Mouse (Mus musculus): ENCODE results near the gene Fgfrl1. TPM values are rescaled to one million over a fixed set of nuclear protein-coding genes. Genes with fewer than 3 reads are reported as not detected.

Gene Fgfrl1
- polyA plus RNA-seq, 1 experiment from 2014 or later: 6.9 TPM

- Histone ChIP-seq H3K27ac (replicated peaks) (no peak overlapping the region), H3K9ac (no peak overlapping the region), H3K4me3 (no peak overlapping the region), H3K9me3 (no peaks in the 10 kb centered on the region), H3K4me2 (no peak overlapping the region), H3K4me1 (replicated peaks) (peaks cover 11% of the 10 kb centered on the region), H3K27me3 (peaks cover 20% of the 10 kb centered on the region), H3K36me3 (no peaks in the 10 kb centered on the region)
- 61% methylated on average over 5 of the region's 5 CpGs for WGBS
- ATAC-seq (ENCODE audit: low read depth): no peak
Observed at GRCm38 (mm10) chr5:108689091-108689490, 3.1 kb upstream of the Fgfrl1 start.

DNA sequence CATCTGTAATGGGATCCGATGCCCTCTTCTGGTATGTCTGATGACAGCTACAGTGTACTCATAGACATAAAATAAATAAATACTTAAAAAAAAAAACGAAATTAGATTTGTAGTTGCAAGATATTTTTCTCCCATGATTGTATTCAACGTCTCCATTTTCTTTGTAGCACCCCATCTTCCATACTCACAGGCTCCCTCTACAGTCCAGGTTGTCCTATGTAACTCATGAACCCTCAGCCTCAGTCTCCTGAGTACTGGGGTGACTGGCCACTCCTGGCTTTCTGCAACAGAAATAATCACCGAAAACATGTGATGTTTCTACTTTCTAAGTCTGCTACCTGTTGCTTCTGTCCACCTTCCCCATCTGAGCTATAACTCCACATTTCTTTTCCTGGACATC is 1.0 kb upstream of the Fgfrl1 start:
- Histone ChIP-seq H3K4me3 (no peak overlapping the region), H3K27ac (replicated peaks) (no peak overlapping the region), H3K9me3 (no peaks in the 10 kb centered on the region), H3K36me3 (no peaks in the 10 kb centered on the region), H3K4me1 (replicated peaks) (peaks cover 30% of the 10 kb centered on the region), H3K4me2 (no peak overlapping the region), H3K27me3 (peaks cover 20% of the 10 kb centered on the region), H3K9ac (no peak overlapping the region)
- no peak for ATAC-seq (ENCODE audit: low read depth)
- 85% methylated on average over 4 of the region's 4 CpGs for WGBS

DNA sequence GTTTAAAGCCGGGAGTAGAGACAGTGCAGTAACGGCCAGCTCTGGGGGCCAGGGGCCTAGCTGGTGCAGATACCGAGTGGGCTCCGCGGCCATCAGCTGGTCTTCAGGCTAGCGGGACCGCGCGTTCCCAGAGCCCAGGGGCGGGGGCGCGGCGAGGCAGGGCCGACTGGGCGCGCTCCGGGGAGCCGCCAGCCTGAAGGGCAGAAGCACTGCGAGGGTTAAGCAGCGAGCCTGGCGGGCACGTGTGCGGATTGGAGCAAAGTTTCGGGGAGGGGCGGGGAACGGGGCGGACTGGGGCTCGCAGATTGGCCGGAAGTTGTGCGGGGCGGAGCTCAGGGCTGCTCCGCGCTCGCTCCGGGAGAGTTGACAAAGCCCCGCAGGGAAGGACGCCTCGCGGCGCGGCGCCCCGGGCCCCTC is 1.7 kb downstream of the Fgfrl1 start:
- Histone ChIP-seq H3K4me1 (replicated peaks) (peaks cover 58% of the 10 kb centered on the region), H3K36me3 (no peaks in the 10 kb centered on the region), H3K27ac (replicated peaks) (no peak overlapping the region), H3K9ac (peak overlapping the region; percentile 77), H3K4me3 (peak overlapping the region; percentile 75), H3K27me3 (peaks cover 20% of the 10 kb centered on the region), H3K4me2 (peak overlapping the region; percentile 92), H3K9me3 (no peaks in the 10 kb centered on the region)
- ATAC-seq (ENCODE audit: low read depth): peak; percentile 91
- under 1% methylated on average over 41 of the region's 43 CpGs for WGBS

DNA sequence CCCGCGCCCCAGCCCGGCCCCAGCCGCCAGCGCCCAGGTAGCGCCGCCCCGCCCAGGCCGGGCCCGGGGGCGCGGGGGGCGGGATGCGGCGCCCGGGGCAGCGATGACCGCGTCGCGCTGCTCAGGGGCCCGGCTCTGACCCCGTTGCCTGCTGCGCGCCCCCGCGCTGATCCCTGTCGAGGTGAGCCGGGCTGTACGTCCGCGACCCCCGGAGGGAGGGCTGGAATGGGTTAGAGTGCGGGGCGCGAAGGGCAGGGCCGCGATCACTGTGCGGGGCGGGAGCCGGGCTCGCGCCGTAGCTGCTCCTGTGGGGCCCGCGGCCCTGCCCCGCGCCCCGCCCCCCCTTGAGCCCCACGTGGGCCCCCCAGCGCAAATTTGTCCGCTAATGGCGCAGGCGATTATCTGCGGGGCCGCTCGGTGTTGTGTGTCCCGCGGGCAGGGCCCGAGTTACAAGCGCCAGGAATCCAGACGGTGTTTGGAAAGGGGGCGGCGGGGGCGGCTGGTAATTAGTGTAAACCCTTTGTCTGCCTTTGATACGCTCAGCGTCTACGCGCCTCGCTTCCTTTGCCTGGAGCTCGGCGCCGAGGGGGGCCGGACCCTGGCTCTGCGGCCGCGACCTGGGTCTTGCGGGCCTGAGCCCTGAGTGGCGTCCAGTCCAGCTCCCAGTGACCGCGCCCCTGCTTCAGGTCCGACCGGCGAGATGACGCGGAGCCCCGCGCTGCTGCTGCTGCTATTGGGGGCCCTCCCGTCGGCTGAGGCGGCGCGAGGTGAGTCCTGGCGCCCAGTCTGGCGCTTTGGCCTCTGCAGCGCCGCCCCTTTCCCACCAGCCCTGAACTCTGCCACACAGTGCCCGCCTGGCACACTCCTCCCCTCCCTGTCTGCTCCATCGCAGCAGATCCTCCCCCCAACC is 2.4 kb downstream of the Fgfrl1 start:
- Histone ChIP-seq H3K4me3 (peak overlapping the region; percentile 75), H3K27ac (replicated peaks) (no peak overlapping the region), H3K27me3 (peaks cover 20% of the 10 kb centered on the region), H3K4me1 (replicated peaks) (peaks cover 55% of the 10 kb centered on the region), H3K9me3 (no peaks in the 10 kb centered on the region), H3K36me3 (no peaks in the 10 kb centered on the region), H3K9ac (peak overlapping the region; percentile 77), H3K4me2 (peak overlapping the region; percentile 92)
- under 1% methylated on average over 71 of the region's 99 CpGs for WGBS
- ATAC-seq (ENCODE audit: low read depth): peak; percentile 57

DNA sequence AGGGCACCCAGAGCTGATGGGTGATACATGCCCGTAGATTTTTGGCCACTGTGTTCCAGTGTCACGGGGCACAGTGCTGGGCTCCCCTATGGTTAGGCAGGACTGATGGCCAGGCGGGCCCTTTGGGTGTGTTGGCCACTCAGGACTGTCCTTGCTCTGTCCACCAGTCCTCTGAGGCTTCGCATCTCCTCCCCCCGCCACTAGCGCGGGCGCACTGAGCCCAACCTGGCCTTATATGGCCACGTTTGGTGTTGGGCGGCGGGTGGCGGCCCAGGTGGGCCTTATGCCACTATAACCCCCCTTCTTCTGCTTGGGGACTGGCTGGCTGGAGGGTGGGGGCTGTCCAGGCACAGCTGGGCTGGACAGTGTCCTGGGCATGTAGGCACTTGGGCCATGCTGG is 3.7 kb downstream of the Fgfrl1 start:
- Histone ChIP-seq H3K36me3 (no peaks in the 10 kb centered on the region), H3K9me3 (no peaks in the 10 kb centered on the region), H3K27ac (replicated peaks) (no peak overlapping the region), H3K4me3 (0 out of 2 replicates have a peak overlapping the region, but pooled peaks have one; percentile 75), H3K27me3 (peaks cover 20% of the 10 kb centered on the region), H3K4me2 (peak overlapping the region; percentile 92), H3K4me1 (replicated peaks) (peaks cover 66% of the 10 kb centered on the region), H3K9ac (no peak overlapping the region)
- no peak for ATAC-seq (ENCODE audit: low read depth)
- WGBS: 97% methylated on average over 12 of the region's 12 CpGs

DNA sequence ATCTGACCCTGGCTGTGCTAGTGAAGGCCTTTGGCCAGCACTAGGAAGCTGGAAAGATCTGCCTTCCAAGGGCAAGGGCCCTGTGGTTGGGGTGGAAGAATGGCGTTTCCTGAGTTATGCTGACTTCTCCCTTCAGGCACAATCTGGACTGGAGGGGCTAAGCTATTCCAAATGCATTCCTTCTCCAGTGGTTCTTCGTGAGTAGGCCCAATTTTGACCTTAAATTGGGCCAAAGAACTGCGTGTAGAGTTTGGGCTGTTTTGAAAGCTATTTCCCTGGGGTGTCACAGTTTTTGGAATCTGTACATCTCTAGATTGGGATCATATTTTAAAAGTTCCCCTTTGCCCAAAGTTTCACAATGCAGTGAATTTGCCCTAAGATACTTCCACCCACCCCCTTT is 4.4 kb downstream of the Fgfrl1 start:
- H3K4me1 ChIP-seq (replicated peaks): peaks cover 73% of the 10 kb centered on the region
- no peak for ATAC-seq (ENCODE audit: low read depth)
- H3K27ac ChIP-seq (replicated peaks): peak overlapping the region; percentile 79
- no peaks in the 10 kb centered on the region for H3K36me3 ChIP-seq
- H3K4me3 ChIP-seq: no peak overlapping the region; the same call in 1 of the 2 replicates
- WGBS: 74% methylated on average over 3 of the region's 3 CpGs
- H3K9ac ChIP-seq: no peak overlapping the region
- peaks cover 18% of the 10 kb centered on the region for H3K27me3 ChIP-seq
- no peaks in the 10 kb centered on the region for H3K9me3 ChIP-seq
- no peak overlapping the region for H3K4me2 ChIP-seq

GRCm38 (mm10) chr5:108697341-108697753 is 5.2 kb downstream of the Fgfrl1 start:
- H3K9ac ChIP-seq: peak overlapping the region; percentile 17; the same call in 1 of the 2 replicates
- peaks cover 10% of the 10 kb centered on the region for H3K27me3 ChIP-seq
- peak; percentile 28 for ATAC-seq (ENCODE audit: low read depth)
- H3K27ac ChIP-seq (replicated peaks): peak overlapping the region; percentile 79
- H3K36me3 ChIP-seq: no peaks in the 10 kb centered on the region
- H3K4me2 ChIP-seq: no peak overlapping the region
- peaks cover 71% of the 10 kb centered on the region for H3K4me1 ChIP-seq (replicated peaks)
- H3K9me3 ChIP-seq: no peaks in the 10 kb centered on the region
- H3K4me3 ChIP-seq: no peak overlapping the region
- WGBS: 3% methylated on average over 4 of the region's 4 CpGs

- Histone ChIP-seq H3K27me3 (no peaks in the 10 kb centered on the region), H3K9ac (no peak overlapping the region), H3K4me1 (replicated peaks) (peaks cover 55% of the 10 kb centered on the region), H3K4me2 (no peak overlapping the region), H3K36me3 (peaks cover 10% of the 10 kb centered on the region), H3K9me3 (no peaks in the 10 kb centered on the region), H3K27ac (replicated peaks) (no peak overlapping the region), H3K4me3 (no peak overlapping the region)
- ATAC-seq (ENCODE audit: low read depth): no peak
- 53% methylated on average over 3 of the region's 3 CpGs for WGBS
Observed at GRCm38 (mm10) chr5:108700346-108700745, 8.2 kb downstream of the Fgfrl1 start.

GRCm38 (mm10) chr5:108701341-108702021 is 9.3 kb downstream of the Fgfrl1 start:
- ATAC-seq (ENCODE audit: low read depth): no peak
- H3K27me3 ChIP-seq: no peaks in the 10 kb centered on the region

DNA sequence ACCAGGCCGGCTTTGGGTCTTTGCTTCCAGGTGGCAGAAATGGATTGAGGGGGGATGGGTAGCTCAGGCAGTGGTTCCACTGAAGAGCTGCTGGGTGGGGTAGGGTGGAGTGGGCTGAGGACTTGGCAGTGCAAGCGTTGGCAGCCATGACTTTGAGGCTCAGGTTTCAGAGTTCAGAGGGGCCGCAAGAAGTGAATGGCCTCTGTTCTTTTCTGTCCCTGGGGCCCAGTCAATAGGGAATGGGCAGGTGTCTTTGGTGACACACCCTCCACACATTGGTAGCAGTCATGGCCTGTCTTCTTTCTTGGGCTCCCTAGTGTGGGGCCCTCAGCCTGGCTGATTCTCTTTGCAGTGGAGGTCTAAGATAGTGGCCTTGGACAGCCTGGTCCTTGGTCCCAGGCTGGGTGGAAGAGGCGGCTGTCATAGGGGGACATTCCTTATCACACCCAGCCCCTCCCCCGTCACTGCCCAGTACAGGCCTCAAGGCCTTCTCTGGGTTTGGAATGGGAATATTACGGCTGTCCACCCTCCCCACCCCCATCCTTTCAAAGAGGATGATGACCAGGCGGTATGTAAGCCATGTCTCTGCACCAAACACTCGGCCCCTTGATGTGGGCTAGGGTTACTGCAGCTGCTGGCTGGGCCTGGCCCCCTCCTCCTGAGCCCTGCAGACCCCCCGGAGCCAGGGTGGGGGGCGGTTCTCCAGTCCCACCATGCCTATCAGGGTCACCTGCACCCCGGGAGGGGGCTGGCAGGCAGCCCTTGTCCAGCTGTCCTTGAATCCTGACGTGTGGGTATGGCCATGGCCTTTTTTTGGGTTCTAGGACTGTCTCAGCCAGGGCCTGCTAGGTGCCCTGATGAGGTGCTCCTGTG is 11.8 kb downstream of the Fgfrl1 start:
- H3K27ac ChIP-seq (replicated peaks): no peak overlapping the region
- H3K4me2 ChIP-seq: no peak overlapping the region
- 86% methylated on average over 12 of the region's 12 CpGs for WGBS
- ATAC-seq (ENCODE audit: low read depth): no peak
- H3K36me3 ChIP-seq: peaks cover 16% of the 10 kb centered on the region
- H3K4me3 ChIP-seq: no peak overlapping the region
- no peak overlapping the region for H3K9ac ChIP-seq
- no peaks in the 10 kb centered on the region for H3K27me3 ChIP-seq
- H3K4me1 ChIP-seq (replicated peaks): peaks cover 20% of the 10 kb centered on the region
- no peaks in the 10 kb centered on the region for H3K9me3 ChIP-seq

More at GRCm38 (mm10) chr5:108701341-108702021, 9.3 kb downstream of the Fgfrl1 start:
- Histone ChIP-seq H3K9me3 (no peaks in the 10 kb centered on the region), H3K27ac (replicated peaks) (no peak overlapping the region), H3K4me1 (replicated peaks) (peaks cover 45% of the 10 kb centered on the region), H3K9ac (no peak overlapping the region), H3K36me3 (peaks cover 16% of the 10 kb centered on the region), H3K4me2 (no peak overlapping the region), H3K4me3 (no peak overlapping the region)
- 69% methylated on average over 10 of the region's 10 CpGs for WGBS

DNA sequence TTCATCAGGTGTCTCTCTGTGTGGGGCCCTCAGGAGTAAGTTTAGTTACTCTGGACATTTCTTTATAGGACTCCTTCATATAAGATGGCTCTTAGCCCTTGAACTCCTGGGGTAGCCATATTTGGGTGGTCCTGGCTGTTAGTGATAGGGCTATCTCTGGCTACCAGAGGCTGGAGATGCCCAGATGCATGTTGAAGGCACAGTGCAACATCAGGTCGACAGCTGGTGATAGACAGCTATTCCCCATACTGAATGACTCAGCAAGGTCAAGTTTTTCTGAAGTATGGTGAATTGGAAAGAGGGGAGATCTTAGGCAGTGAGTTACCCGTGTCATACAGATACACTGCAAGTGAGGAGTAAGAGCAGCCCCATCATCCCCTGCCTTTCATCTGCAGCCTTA is 15.6 kb downstream of the Fgfrl1 start:
- Histone ChIP-seq H3K27me3 (no peaks in the 10 kb centered on the region), H3K4me1 (replicated peaks) (no peaks in the 10 kb centered on the region), H3K9ac (no peak overlapping the region), H3K36me3 (peaks cover 16% of the 10 kb centered on the region), H3K9me3 (no peaks in the 10 kb centered on the region), H3K4me2 (no peak overlapping the region), H3K4me3 (no peak overlapping the region), H3K27ac (replicated peaks) (no peak overlapping the region)
- ATAC-seq (ENCODE audit: low read depth): no peak
- 88% methylated on average over 2 of the region's 2 CpGs for WGBS
